Mouse (Mus musculus) mesoderm, embryonic 11.5 days (tissue): ENCODE measurements around the gene Itprid2.

ENCODE experiments used
- DNase-seq: peaks from one replicate; pipeline ENCODE4 v3.0.0-alpha.2; 2012; ENCODE audit warnings: low read depth, low spot score

The Itprid2 gene

DNA sequence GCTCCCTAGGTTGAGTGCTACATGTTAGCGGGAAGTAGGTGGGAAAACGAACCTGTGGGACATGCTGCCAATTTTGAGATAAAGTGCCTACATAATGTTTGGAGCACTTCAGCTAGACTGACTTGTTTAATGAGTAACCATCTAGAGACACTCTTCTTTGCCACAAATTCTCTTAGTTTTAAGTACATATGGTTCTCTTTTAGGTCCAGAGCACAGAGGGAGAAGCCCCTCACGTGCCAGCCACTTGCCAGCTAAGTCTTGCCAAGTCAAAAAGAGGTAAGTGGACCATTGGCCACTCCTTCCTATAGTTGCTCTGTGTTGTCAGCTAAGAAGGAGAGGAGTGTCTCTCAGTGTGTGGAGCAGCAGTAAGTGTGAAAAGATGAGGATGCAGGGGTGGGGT, 16.0 kb downstream of the Itprid2 start:
- no peak for DNase-seq

- DNase-seq: no peak
These were observed 16.5 kb downstream of the Itprid2 start for GRCm38 (mm10) chr2:79651701-79652100.

GRCm38 (mm10) chr2:79652502-79652901, 17.4 kb downstream of the Itprid2 start:
- no peak for DNase-seq

- no peak for DNase-seq
These were observed 18.1 kb downstream of the Itprid2 start for GRCm38 (mm10) chr2:79653093-79653808.

GRCm38 (mm10) chr2:79653809-79654164, 18.6 kb downstream of the Itprid2 start:
- DNase-seq: no peak

GRCm38 (mm10) chr2:79657062-79657461, 21.9 kb downstream of the Itprid2 start:
- no peak for DNase-seq

- DNase-seq: no peak
These were observed 25.4 kb downstream of the Itprid2 start for GRCm38 (mm10) chr2:79660417-79661185.

GRCm38 (mm10) chr2:79661486-79662104, 26.4 kb downstream of the Itprid2 start:
- no peak for DNase-seq

GRCm38 (mm10) chr2:79664532-79665286, 29.6 kb downstream of the Itprid2 start:
- no peak for DNase-seq

GRCm38 (mm10) chr2:79665492-79665891, 30.3 kb downstream of the Itprid2 start:
- no peak for DNase-seq

GRCm38 (mm10) chr2:79675266-79675665, 40.1 kb downstream of the Itprid2 start:
- DNase-seq: no peak

DNA sequence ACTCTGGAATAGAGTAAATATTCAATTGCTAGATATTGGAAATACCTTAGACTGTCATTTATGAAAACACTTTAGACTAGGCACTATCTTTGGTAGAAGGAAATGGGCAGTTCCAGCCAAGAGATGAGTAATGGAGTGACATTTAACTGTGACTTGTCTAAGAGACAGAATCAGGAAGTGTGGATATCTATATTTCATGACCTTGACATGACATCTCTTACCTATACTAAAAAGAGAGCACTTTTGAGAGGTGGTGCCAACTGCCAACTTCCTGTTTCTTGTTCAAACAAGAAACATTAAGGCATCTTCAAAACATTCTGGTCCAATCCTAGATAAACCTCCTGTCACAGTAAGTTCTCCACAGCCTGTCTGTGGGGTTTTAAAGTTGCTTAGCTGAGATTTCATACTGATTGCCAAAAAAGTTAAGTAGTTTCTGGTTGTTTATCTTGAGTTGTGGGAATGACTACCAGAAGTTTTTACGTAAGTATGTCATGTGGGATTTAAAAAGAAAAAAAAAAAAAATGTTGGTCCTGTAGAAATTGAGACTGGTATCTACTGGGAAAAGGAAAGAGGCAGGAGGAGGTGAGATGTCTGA, 42.6 kb downstream of the Itprid2 start:
- DNase-seq: no peak

DNA sequence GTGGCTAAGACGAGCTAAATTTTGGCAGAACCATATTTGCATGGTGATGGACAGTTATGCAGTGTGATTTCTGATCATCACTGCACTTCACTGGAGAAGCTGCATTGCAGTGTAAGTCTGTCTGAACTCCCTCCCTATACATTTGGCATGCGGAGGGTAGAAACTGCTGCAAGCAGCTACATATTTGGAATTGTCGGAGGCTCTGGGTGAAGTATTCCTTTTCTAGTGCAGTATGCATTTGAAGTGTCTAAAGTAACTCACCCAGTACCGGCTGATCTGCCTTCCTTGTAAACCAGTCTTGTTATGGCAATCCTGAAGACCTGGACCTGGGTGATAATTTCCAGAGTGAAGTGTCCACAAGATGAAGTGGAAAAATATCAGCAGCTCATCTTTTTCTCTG, 46.5 kb downstream of the Itprid2 start:
- DNase-seq: no peak

GRCm38 (mm10) chr2:79683258-79683657, 48.1 kb downstream of the Itprid2 start:
- DNase-seq: no peak

- no peak for DNase-seq
These were observed 55.7 kb downstream of the Itprid2 start for GRCm38 (mm10) chr2:79690838-79691237.

DNA sequence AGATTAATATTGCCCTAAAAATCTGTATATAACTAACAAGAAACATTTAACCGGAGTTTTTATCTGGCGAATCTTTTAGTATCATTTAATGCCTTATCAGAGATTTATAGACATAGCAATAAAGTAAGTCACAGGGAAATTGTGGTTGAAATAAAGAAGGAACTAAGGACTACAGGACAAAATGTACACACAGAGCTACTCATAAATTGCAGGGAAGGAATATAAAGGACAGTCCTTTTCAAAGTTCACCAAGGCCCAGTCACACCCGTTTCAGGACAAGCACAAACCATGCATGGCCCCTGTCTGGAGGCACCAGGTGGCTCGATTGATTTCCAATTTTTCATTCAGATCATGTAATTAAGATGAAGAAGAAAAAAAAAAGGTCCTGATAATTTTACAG, 60.0 kb downstream of the Itprid2 start:
- DNase-seq: no peak

DNA sequence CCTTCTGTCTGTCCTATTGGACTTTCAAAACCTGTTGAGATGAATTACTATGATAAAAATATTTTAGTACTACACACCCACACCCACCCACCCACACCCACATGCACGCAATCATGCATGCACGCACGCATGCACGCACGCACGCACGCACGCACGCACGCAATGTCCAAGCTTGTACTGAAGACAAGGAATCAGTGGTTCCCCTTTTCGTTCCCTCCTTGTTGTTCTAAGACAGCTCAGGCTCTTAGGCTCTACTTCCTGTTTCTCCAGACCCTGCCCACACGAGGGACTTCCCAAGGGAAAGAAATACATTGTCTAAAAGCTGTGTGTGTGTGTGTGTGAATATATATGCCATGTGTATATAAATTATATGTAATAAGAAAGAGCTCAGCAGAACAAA, 60.8 kb downstream of the Itprid2 start:
- DNase-seq: no peak

DNA sequence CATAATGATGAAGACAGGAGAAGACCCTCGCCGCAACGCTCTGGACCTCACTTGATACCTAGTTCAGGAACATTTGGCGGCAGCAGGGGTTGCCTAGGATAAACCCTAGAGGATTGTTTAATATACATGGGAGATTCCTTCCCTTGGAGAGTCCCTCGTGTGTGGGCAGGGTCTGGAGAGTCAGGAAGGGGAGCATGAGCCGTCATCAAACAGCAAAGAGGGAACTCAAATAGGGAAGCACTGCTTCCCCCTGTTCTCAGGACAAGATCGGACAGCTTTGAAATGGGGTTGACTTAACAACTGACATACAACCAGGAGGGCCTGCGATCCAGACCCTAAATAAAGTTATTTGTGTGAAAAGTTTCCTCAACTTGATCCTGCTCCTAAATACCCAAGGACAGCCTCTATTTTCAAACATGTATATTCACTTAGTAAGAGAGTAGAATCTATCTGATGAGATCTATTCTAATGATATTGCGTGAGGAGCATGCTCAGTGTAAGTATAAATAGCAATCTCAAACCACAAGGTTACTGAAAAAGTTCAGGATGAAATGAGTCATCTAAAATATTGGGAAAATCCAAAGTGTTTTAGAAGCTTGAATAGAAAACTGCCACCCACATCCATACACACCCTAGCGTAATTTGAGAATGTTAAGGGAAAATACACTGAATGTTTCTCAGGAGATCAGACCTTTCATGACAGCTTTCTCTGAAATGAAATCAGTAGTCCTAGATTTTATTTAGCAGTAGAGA, 61.5 kb downstream of the Itprid2 start:
- DNase-seq: no peak

GRCm38 (mm10) chr2:79698166-79698565, 63.0 kb downstream of the Itprid2 start:
- no peak for DNase-seq

- no peak for DNase-seq
These were observed 69.6 kb downstream of the Itprid2 start for GRCm38 (mm10) chr2:79704773-79705172.

DNA sequence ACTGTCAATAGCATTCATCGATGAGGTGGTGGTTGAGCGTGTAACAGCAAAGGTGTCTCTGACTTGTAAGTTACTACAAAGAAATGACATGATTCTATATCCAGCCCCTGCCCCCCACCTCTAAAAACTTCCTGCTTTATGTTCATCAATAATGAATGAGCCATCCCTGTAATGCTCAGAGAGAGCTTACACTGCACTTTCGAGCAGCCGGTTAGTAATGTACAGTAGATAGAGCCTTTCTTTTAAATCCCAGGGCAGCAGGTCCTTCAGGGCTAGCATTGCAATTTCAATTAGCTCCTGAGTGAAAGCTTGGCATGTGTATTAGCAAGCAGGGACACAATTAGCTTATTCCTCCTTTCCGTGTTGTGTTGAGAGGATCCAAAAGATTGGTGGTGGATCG, 72.4 kb downstream of the Itprid2 start, which contains the start of gene Ppp1r1c:
Gene Ppp1r1c, plus strand, starts transcription at position 206 of the 400 bp plus-strand sequence.
- no peak for DNase-seq
